Mouse (Mus musculus): Measurements from ENCODE around the gene Gsg1. TPM values are rescaled to one million over a fixed set of nuclear protein-coding genes. Genes with fewer than 3 reads are reported as not detected.

Gene Gsg1
- total RNA-seq (2021) = not detected
- long read RNA-seq, partial matches to known transcripts = 1 of 1 reads
- long read RNA-seq, other reads (novel, unspliced or antisense) = 0 of 1 reads

GRCm38 (mm10) chr6:135254153-135254552 is at the start of gene Gsg1:
Gene Gsg1 (minus strand): TSS chr6:135254351.
- DNase-seq (ENCODE audit: low spot score in 2 of 2) = no peak

- DNase-seq (ENCODE audit: low spot score in 2 of 2) = no peak
These were observed 48.4 kb upstream of the Gsg1 start for GRCm38 (mm10) chr6:135302421-135303125.

- DNase-seq (ENCODE audit: low spot score in 2 of 2) = no peak
These were observed 46.3 kb upstream of the Gsg1 start for GRCm38 (mm10) chr6:135300469-135300868.

GRCm38 (mm10) chr6:135299024-135299550 is 44.9 kb upstream of the Gsg1 start:
- DNase-seq (ENCODE audit: low spot score in 2 of 2) = no peak

- DNase-seq (ENCODE audit: low spot score in 2 of 2) = no peak
These were observed 43.4 kb upstream of the Gsg1 start for GRCm38 (mm10) chr6:135297570-135297969.

GRCm38 (mm10) chr6:135296267-135296666 is 42.1 kb upstream of the Gsg1 start:
- peak in 1 of 2 experiments; percentile 16 for DNase-seq (ENCODE audit: low spot score in 2 of 2)

GRCm38 (mm10) chr6:135295082-135295861 is 41.1 kb upstream of the Gsg1 start:
- DNase-seq (ENCODE audit: low spot score in 2 of 2) = peak; percentile 21 to 22

- DNase-seq (ENCODE audit: low spot score in 2 of 2) = no peak
These were observed 40.0 kb upstream of the Gsg1 start for GRCm38 (mm10) chr6:135294150-135294549.

- DNase-seq (ENCODE audit: low spot score in 2 of 2) = no peak
These were observed 38.2 kb upstream of the Gsg1 start for GRCm38 (mm10) chr6:135292391-135292790.

GRCm38 (mm10) chr6:135279856-135280255 is 25.7 kb upstream of the Gsg1 start:
- no peak for DNase-seq (ENCODE audit: low spot score in 2 of 2)

- no peak for DNase-seq (ENCODE audit: low spot score in 2 of 2)
These were observed 25.1 kb upstream of the Gsg1 start for GRCm38 (mm10) chr6:135279286-135279685.

- no peak for DNase-seq (ENCODE audit: low spot score in 2 of 2)
These were observed 24.2 kb upstream of the Gsg1 start for GRCm38 (mm10) chr6:135278302-135278701.

- DNase-seq (ENCODE audit: low spot score in 2 of 2) = no peak
These were observed 22.5 kb upstream of the Gsg1 start for GRCm38 (mm10) chr6:135276474-135277295.

GRCm38 (mm10) chr6:135275231-135275630 is 21.1 kb upstream of the Gsg1 start:
- no peak for DNase-seq (ENCODE audit: low spot score in 2 of 2)

GRCm38 (mm10) chr6:135273066-135273465 is 18.9 kb upstream of the Gsg1 start:
- no peak for DNase-seq (ENCODE audit: low spot score in 2 of 2)

- no peak for DNase-seq (ENCODE audit: low spot score in 2 of 2)
These were observed 17.6 kb upstream of the Gsg1 start for GRCm38 (mm10) chr6:135271761-135272160.

- no peak for DNase-seq (ENCODE audit: low spot score in 2 of 2)
These were observed 15.5 kb upstream of the Gsg1 start for GRCm38 (mm10) chr6:135269626-135270025.

- DNase-seq (ENCODE audit: low spot score in 2 of 2) = no peak
These were observed 14.2 kb upstream of the Gsg1 start for GRCm38 (mm10) chr6:135268392-135268791.

GRCm38 (mm10) chr6:135267221-135267620 is 13.1 kb upstream of the Gsg1 start:
- DNase-seq (ENCODE audit: low spot score in 2 of 2) = no peak

- DNase-seq (ENCODE audit: low spot score in 2 of 2) = no peak
These were observed 11.9 kb upstream of the Gsg1 start for GRCm38 (mm10) chr6:135266056-135266455.

GRCm38 (mm10) chr6:135264136-135264535 is 10.0 kb upstream of the Gsg1 start:
- no peak for DNase-seq (ENCODE audit: low spot score in 2 of 2)

All from layer of hippocampus, postnatal 10 days (tissue).